Mouse (Mus musculus): ENCODE data around the gene Fgfr2. TPM values are rescaled to one million over a fixed set of nuclear protein-coding genes. Genes with fewer than 3 reads are reported as not detected.

Gene Fgfr2
- polyA plus RNA-seq, 1 experiment from 2014 or later: 33.9 TPM

GRCm38 (mm10) chr7:133094161-133094560 is 29.0 kb downstream of the Fgfr2 start:
- no peak for ATAC-seq (ENCODE audit: low FRiP score)
- WGBS: 84% methylated on average over 3 of the region's 3 CpGs
- no peaks in the 10 kb centered on the region; the same call in 1 of the 2 replicates for H3K36me3 ChIP-seq
- no peak overlapping the region for H3K4me2 ChIP-seq
- no peak overlapping the region for H3K9ac ChIP-seq
- H3K27ac ChIP-seq: no peak overlapping the region
- H3K27me3 ChIP-seq: no peaks in the 10 kb centered on the region
- H3K4me3 ChIP-seq: no peak overlapping the region
- H3K9me3 ChIP-seq: no peaks in the 10 kb centered on the region
- H3K4me1 ChIP-seq (replicated peaks): peaks cover 59% of the 10 kb centered on the region

GRCm38 (mm10) chr7:133093731-133094130 is 29.4 kb downstream of the Fgfr2 start:
- no peak overlapping the region for H3K4me2 ChIP-seq
- peaks cover 59% of the 10 kb centered on the region for H3K4me1 ChIP-seq (replicated peaks)
- 90% methylated on average over 5 of the region's 5 CpGs for WGBS
- H3K4me3 ChIP-seq: no peak overlapping the region
- no peaks in the 10 kb centered on the region; the same call in 1 of the 2 replicates for H3K36me3 ChIP-seq
- H3K9me3 ChIP-seq: no peaks in the 10 kb centered on the region
- no peak overlapping the region for H3K27ac ChIP-seq
- no peak for ATAC-seq (ENCODE audit: low FRiP score)
- H3K27me3 ChIP-seq: no peaks in the 10 kb centered on the region
- H3K9ac ChIP-seq: no peak overlapping the region

GRCm38 (mm10) chr7:133090641-133091040 is 32.5 kb downstream of the Fgfr2 start:
- ATAC-seq (ENCODE audit: low FRiP score): no peak
- 90% methylated on average over 4 of the region's 4 CpGs for WGBS
- Histone ChIP-seq H3K27me3 (no peaks in the 10 kb centered on the region), H3K27ac (no peak overlapping the region), H3K4me3 (no peak overlapping the region), H3K4me1 (replicated peaks) (peaks cover 55% of the 10 kb centered on the region), H3K36me3 (no peaks in the 10 kb centered on the region; the same call in 1 of the 2 replicates), H3K9ac (no peak overlapping the region), H3K9me3 (no peaks in the 10 kb centered on the region), H3K4me2 (no peak overlapping the region)

GRCm38 (mm10) chr7:133089621-133090260 is 33.4 kb downstream of the Fgfr2 start:
- no peak overlapping the region for H3K4me3 ChIP-seq
- no peaks in the 10 kb centered on the region for H3K9me3 ChIP-seq
- H3K36me3 ChIP-seq: no peaks in the 10 kb centered on the region; the same call in 1 of the 2 replicates
- H3K9ac ChIP-seq: no peak overlapping the region
- H3K27ac ChIP-seq: no peak overlapping the region
- ATAC-seq (ENCODE audit: low FRiP score): peak; percentile 43; the same call in 1 of the 2 replicates
- H3K27me3 ChIP-seq: no peaks in the 10 kb centered on the region
- no peak overlapping the region for H3K4me2 ChIP-seq
- 69% methylated on average over 11 of the region's 11 CpGs for WGBS
- peaks cover 64% of the 10 kb centered on the region for H3K4me1 ChIP-seq (replicated peaks)

- Histone ChIP-seq H3K4me2 (peak overlapping the region; percentile 17; the same call in 1 of the 2 replicates), H3K27me3 (no peaks in the 10 kb centered on the region), H3K4me3 (no peak overlapping the region), H3K36me3 (no peaks in the 10 kb centered on the region; the same call in 1 of the 2 replicates), H3K27ac (peak overlapping the region; percentile 75), H3K9me3 (no peaks in the 10 kb centered on the region), H3K9ac (0 out of 2 replicates have a peak overlapping the region, but pooled peaks have one; percentile 1), H3K4me1 (replicated peaks) (peaks cover 68% of the 10 kb centered on the region)
- WGBS: 32% methylated on average over 11 of the region's 11 CpGs
- ATAC-seq (ENCODE audit: low FRiP score): peak; percentile 52
Measured at GRCm38 (mm10) chr7:133088830-133089261, 34.3 kb downstream of the Fgfr2 start.

GRCm38 (mm10) chr7:133088411-133088810 is 34.7 kb downstream of the Fgfr2 start:
- Histone ChIP-seq H3K4me3 (no peak overlapping the region), H3K9ac (0 out of 2 replicates have a peak overlapping the region, but pooled peaks have one; percentile 1), H3K27me3 (no peaks in the 10 kb centered on the region), H3K9me3 (no peaks in the 10 kb centered on the region), H3K27ac (peak overlapping the region; percentile 75), H3K4me2 (peak overlapping the region; percentile 17; the same call in 1 of the 2 replicates), H3K4me1 (replicated peaks) (peaks cover 67% of the 10 kb centered on the region), H3K36me3 (no peaks in the 10 kb centered on the region; the same call in 1 of the 2 replicates)
- no peak for ATAC-seq (ENCODE audit: low FRiP score)
- 66% methylated on average over 4 of the region's 4 CpGs for WGBS

- ATAC-seq (ENCODE audit: low FRiP score): no peak
- Histone ChIP-seq H3K9me3 (no peaks in the 10 kb centered on the region), H3K36me3 (no peaks in the 10 kb centered on the region), H3K27me3 (no peaks in the 10 kb centered on the region), H3K4me3 (no peak overlapping the region), H3K4me2 (no peak overlapping the region), H3K27ac (no peak overlapping the region), H3K9ac (no peak overlapping the region), H3K4me1 (replicated peaks) (peaks cover 78% of the 10 kb centered on the region)
- WGBS: 97% methylated on average over 3 of the region's 3 CpGs
Measured at GRCm38 (mm10) chr7:133085408-133085807, 37.7 kb downstream of the Fgfr2 start.

- Histone ChIP-seq H3K4me2 (no peak overlapping the region), H3K27ac (peak overlapping the region; percentile 35; the same call in 1 of the 2 replicates), H3K9me3 (no peaks in the 10 kb centered on the region), H3K4me1 (replicated peaks) (peaks cover 74% of the 10 kb centered on the region), H3K36me3 (0 out of 2 replicates have a peak, but pooled peaks cover 8% of the 10 kb centered on the region), H3K27me3 (no peaks in the 10 kb centered on the region), H3K4me3 (no peak overlapping the region), H3K9ac (no peak overlapping the region)
- no peak for ATAC-seq (ENCODE audit: low FRiP score)
- WGBS: 86% methylated on average over 13 of the region's 13 CpGs
Measured at GRCm38 (mm10) chr7:133083936-133084614, 39.1 kb downstream of the Fgfr2 start.

- Histone ChIP-seq H3K4me1 (replicated peaks) (peaks cover 73% of the 10 kb centered on the region), H3K9me3 (no peaks in the 10 kb centered on the region), H3K27me3 (no peaks in the 10 kb centered on the region), H3K9ac (no peak overlapping the region), H3K4me2 (no peak overlapping the region), H3K27ac (no peak overlapping the region), H3K36me3 (peaks cover 8% of the 10 kb centered on the region; the same call in 1 of the 2 replicates), H3K4me3 (no peak overlapping the region)
- 91% methylated on average over 1 of the region's 1 CpGs for WGBS
- ATAC-seq (ENCODE audit: low FRiP score): no peak
Measured at GRCm38 (mm10) chr7:133078929-133079328, 44.2 kb downstream of the Fgfr2 start.

- Histone ChIP-seq H3K4me3 (no peak overlapping the region), H3K27me3 (no peaks in the 10 kb centered on the region), H3K9ac (0 out of 2 replicates have a peak overlapping the region, but pooled peaks have one; percentile 19), H3K4me2 (peak overlapping the region; percentile 6; the same call in 1 of the 2 replicates), H3K4me1 (replicated peaks) (peaks cover 76% of the 10 kb centered on the region), H3K9me3 (no peaks in the 10 kb centered on the region), H3K27ac (peak overlapping the region; percentile 83), H3K36me3 (peaks cover 2% of the 10 kb centered on the region; the same call in 1 of the 2 replicates)
- WGBS: 28% methylated on average over 10 of the region's 10 CpGs
- peak; percentile 25; the same call in 1 of the 2 replicates for ATAC-seq (ENCODE audit: low FRiP score)
Measured at GRCm38 (mm10) chr7:133074462-133075133, 48.6 kb downstream of the Fgfr2 start.

- H3K9me3 ChIP-seq: no peaks in the 10 kb centered on the region
- H3K4me2 ChIP-seq: no peak overlapping the region
- H3K36me3 ChIP-seq: no peaks in the 10 kb centered on the region; the same call in 1 of the 2 replicates
- no peaks in the 10 kb centered on the region for H3K27me3 ChIP-seq
- H3K27ac ChIP-seq: peak overlapping the region; percentile 83
- H3K4me3 ChIP-seq: no peak overlapping the region
- no peak for ATAC-seq (ENCODE audit: low FRiP score)
- H3K9ac ChIP-seq: 0 out of 2 replicates have a peak overlapping the region, but pooled peaks have one; percentile 19
- WGBS: 27% methylated on average over 9 of the region's 9 CpGs
- peaks cover 85% of the 10 kb centered on the region for H3K4me1 ChIP-seq (replicated peaks)
Measured at GRCm38 (mm10) chr7:133073147-133073651, 50.0 kb downstream of the Fgfr2 start.

GRCm38 (mm10) chr7:133072535-133072934 is 50.6 kb downstream of the Fgfr2 start:
- H3K4me2 ChIP-seq: no peak overlapping the region
- H3K4me1 ChIP-seq (replicated peaks): peaks cover 92% of the 10 kb centered on the region

More at GRCm38 (mm10) chr7:133072535-133072934, 50.6 kb downstream of the Fgfr2 start:
- no peaks in the 10 kb centered on the region for H3K27me3 ChIP-seq
- no peaks in the 10 kb centered on the region; the same call in 1 of the 2 replicates for H3K36me3 ChIP-seq
- peak overlapping the region; percentile 31 for H3K27ac ChIP-seq
- H3K4me3 ChIP-seq: no peak overlapping the region
- no peaks in the 10 kb centered on the region for H3K9me3 ChIP-seq
- 34% methylated on average over 4 of the region's 4 CpGs for WGBS
- no peak for ATAC-seq (ENCODE audit: low FRiP score)
- H3K9ac ChIP-seq: no peak overlapping the region
